Mouse (Mus musculus): ENCODE measurements at regions not wholly inside any gene's neighbourhood (a gene's known extent, or its start where the extent isn't known, plus 50 kb on each side); places are given as distances from the start of the nearest gene placed in this dataset.

GRCm38 (mm10) chr13:44451224-44451623, 278.1 kb upstream of the Jarid2 start:
- H3K4me3 ChIP-seq (ENCODE audit: control insufficient read depth in 1 of 2, insufficient read depth in 1 of 2, low read depth in 1 of 2, low read length in 2 of 2), result no peak overlapping the region

DNA sequence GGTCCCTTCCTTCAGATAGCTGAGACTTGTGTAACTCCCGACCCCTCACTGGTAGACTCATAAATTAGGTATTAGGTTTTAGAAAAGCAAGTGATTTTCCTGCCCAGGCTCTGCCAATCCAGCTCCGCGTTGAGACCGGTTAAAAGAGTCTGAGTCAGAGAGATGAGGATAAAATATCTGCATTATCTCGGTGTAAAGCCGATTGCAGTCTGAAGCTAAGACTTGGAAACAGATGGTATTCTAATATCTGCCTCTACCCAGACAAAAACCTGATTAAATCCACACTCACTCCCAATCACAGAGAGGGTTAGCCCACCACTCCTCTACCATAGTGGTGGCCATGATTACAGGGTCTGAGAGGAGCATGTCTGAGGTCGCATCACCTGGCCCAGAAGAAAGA, 276.1 kb upstream of the Jarid2 start:
- H3K9me3 ChIP-seq (ENCODE audit: control insufficient read depth, low read length), result 0 out of 2 replicates have a peak, but pooled peaks cover 3% of the 10 kb centered on the region
- WGBS, result 62% methylated on average over 7 of the region's 7 CpGs
- no peak for ATAC-seq (ENCODE audit: insufficient number of reproducible peaks, insufficient read depth, low FRiP score, low read depth)
- peaks cover 7 to 18% of the 10 kb centered on the region in 2 experiments; a peak in 2 of 4 replicates for H3K4me1 ChIP-seq (ENCODE audit: control insufficient read depth in 2 of 2, insufficient read depth in 2 of 2, low read length in 2 of 2)
- H3K27me3 ChIP-seq (ENCODE audit: control insufficient read depth, insufficient read depth, low read length), result no peaks in the 10 kb centered on the region
- H3K4me2 ChIP-seq (ENCODE audit: low read length), result no peak overlapping the region
- H3K9ac ChIP-seq (ENCODE audit: low read length), result no peak overlapping the region
- no peak overlapping the region for H3K27ac ChIP-seq (replicated peaks in 1 of 2; ENCODE audit: control insufficient read depth in 1 of 2, insufficient read depth in 1 of 2, low read depth in 2 of 2, low read length in 2 of 2)
- no peak overlapping the region for H3K4me3 ChIP-seq (ENCODE audit: control insufficient read depth in 1 of 2, insufficient read depth in 1 of 2, low read depth in 1 of 2, low read length in 2 of 2)
- H3K36me3 ChIP-seq (ENCODE audit: control insufficient read depth, insufficient read depth, low read length), result no peaks in the 10 kb centered on the region

More at GRCm38 (mm10) chr13:44451224-44451623, 278.1 kb upstream of the Jarid2 start:
- Histone ChIP-seq H3K27ac (replicated peaks in 1 of 2; ENCODE audit: control insufficient read depth in 1 of 2, insufficient read depth in 1 of 2, low read depth in 2 of 2, low read length in 2 of 2) (no peak overlapping the region), H3K9me3 (ENCODE audit: control insufficient read depth, low read length) (no peaks in the 10 kb centered on the region), H3K36me3 (ENCODE audit: control insufficient read depth, insufficient read depth, low read length) (no peaks in the 10 kb centered on the region), H3K9ac (ENCODE audit: low read length) (no peak overlapping the region), H3K4me1 (ENCODE audit: control insufficient read depth in 2 of 2, insufficient read depth in 2 of 2, low read length in 2 of 2) (peaks cover 7 to 18% of the 10 kb centered on the region in 2 experiments; a peak in 2 of 4 replicates), H3K4me2 (ENCODE audit: low read length) (no peak overlapping the region), H3K27me3 (ENCODE audit: control insufficient read depth, insufficient read depth, low read length) (no peaks in the 10 kb centered on the region)
- WGBS, result 90% methylated on average over 5 of the region's 5 CpGs
- ATAC-seq (ENCODE audit: insufficient number of reproducible peaks, insufficient read depth, low FRiP score, low read depth), result no peak

DNA sequence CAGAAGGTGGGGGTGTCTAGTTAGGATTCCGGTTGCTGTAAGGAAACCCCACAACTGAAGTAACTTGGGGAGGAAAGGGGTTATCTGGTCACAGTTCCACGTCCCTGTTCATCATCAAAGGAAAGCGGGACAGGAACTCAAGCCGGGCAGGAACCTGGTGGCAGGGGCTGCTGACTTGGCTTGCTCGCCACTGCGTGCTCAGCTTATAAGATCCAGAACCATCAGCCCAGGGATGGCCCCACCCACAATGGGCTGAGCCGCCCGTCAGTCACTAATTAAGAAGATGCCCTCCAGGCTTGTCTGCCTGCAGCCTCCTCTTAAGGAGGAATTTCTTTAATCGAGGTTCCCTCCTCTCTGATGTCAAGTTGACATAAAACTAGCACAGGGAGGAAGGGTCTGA, 275.1 kb upstream of the Jarid2 start:
- Histone ChIP-seq H3K36me3 (ENCODE audit: control insufficient read depth, insufficient read depth, low read length) (no peaks in the 10 kb centered on the region), H3K9ac (ENCODE audit: low read length) (no peak overlapping the region), H3K27ac (replicated peaks in 1 of 2; ENCODE audit: control insufficient read depth in 1 of 2, insufficient read depth in 1 of 2, low read depth in 2 of 2, low read length in 2 of 2) (no peak overlapping the region), H3K27me3 (ENCODE audit: control insufficient read depth, insufficient read depth, low read length) (no peaks in the 10 kb centered on the region), H3K4me3 (ENCODE audit: control insufficient read depth in 1 of 2, insufficient read depth in 1 of 2, low read depth in 1 of 2, low read length in 2 of 2) (no peak overlapping the region), H3K9me3 (ENCODE audit: control insufficient read depth, low read length) (0 out of 2 replicates have a peak, but pooled peaks cover 3% of the 10 kb centered on the region), H3K4me1 (ENCODE audit: control insufficient read depth in 2 of 2, insufficient read depth in 2 of 2, low read length in 2 of 2) (peaks cover 7 to 18% of the 10 kb centered on the region in 2 experiments; a peak in 2 of 4 replicates), H3K4me2 (ENCODE audit: low read length) (no peak overlapping the region)
- no peak for ATAC-seq (ENCODE audit: insufficient number of reproducible peaks, insufficient read depth, low FRiP score, low read depth)
- 31% methylated on average over 9 of the region's 9 CpGs for WGBS

- H3K9ac ChIP-seq (ENCODE audit: low read length), result no peak overlapping the region
- H3K9me3 ChIP-seq (ENCODE audit: control insufficient read depth, low read length), result 0 out of 2 replicates have a peak, but pooled peaks cover 3% of the 10 kb centered on the region
- 72% methylated on average over 5 of the region's 5 CpGs for WGBS
- no peaks in the 10 kb centered on the region for H3K36me3 ChIP-seq (ENCODE audit: control insufficient read depth, insufficient read depth, low read length)
- H3K4me1 ChIP-seq (ENCODE audit: control insufficient read depth in 2 of 2, insufficient read depth in 2 of 2, low read length in 2 of 2), result peaks cover 7 to 18% of the 10 kb centered on the region in 2 experiments; a peak in 2 of 4 replicates
- no peak for ATAC-seq (ENCODE audit: insufficient number of reproducible peaks, insufficient read depth, low FRiP score, low read depth)
- H3K27me3 ChIP-seq (ENCODE audit: control insufficient read depth, insufficient read depth, low read length), result no peaks in the 10 kb centered on the region
- H3K4me2 ChIP-seq (ENCODE audit: low read length), result no peak overlapping the region
- no peak overlapping the region for H3K4me3 ChIP-seq (ENCODE audit: control insufficient read depth in 1 of 2, insufficient read depth in 1 of 2, low read depth in 1 of 2, low read length in 2 of 2)
- no peak overlapping the region for H3K27ac ChIP-seq (replicated peaks in 1 of 2; ENCODE audit: control insufficient read depth in 1 of 2, insufficient read depth in 1 of 2, low read depth in 2 of 2, low read length in 2 of 2)
These were observed 274.1 kb upstream of the Jarid2 start for GRCm38 (mm10) chr13:44455193-44455592.

- Histone ChIP-seq H3K27ac (replicated peaks in 1 of 2; ENCODE audit: control insufficient read depth in 1 of 2, insufficient read depth in 1 of 2, low read depth in 2 of 2, low read length in 2 of 2) (no peak overlapping the region), H3K36me3 (ENCODE audit: control insufficient read depth, insufficient read depth, low read length) (no peaks in the 10 kb centered on the region), H3K4me2 (ENCODE audit: low read length) (no peak overlapping the region), H3K4me3 (ENCODE audit: control insufficient read depth in 1 of 2, insufficient read depth in 1 of 2, low read depth in 1 of 2, low read length in 2 of 2) (no peak overlapping the region), H3K9me3 (ENCODE audit: control insufficient read depth, low read length) (0 out of 2 replicates have a peak, but pooled peaks cover 3% of the 10 kb centered on the region), H3K27me3 (ENCODE audit: control insufficient read depth, insufficient read depth, low read length) (no peaks in the 10 kb centered on the region), H3K4me1 (ENCODE audit: control insufficient read depth in 2 of 2, insufficient read depth in 2 of 2, low read length in 2 of 2) (peaks cover 7% of the 10 kb centered on the region in 2 experiments; a peak in 2 of 4 replicates), H3K9ac (ENCODE audit: low read length) (no peak overlapping the region)
- ATAC-seq (ENCODE audit: insufficient number of reproducible peaks, insufficient read depth, low FRiP score, low read depth), result no peak
- WGBS, result 63% methylated on average over 3 of the region's 3 CpGs
These were observed 270.5 kb upstream of the Jarid2 start for GRCm38 (mm10) chr13:44458744-44459143.

GRCm38 (mm10) chr13:44459148-44459547, 270.1 kb upstream of the Jarid2 start:
- 80% methylated on average over 4 of the region's 4 CpGs for WGBS
- Histone ChIP-seq H3K9me3 (ENCODE audit: control insufficient read depth, low read length) (0 out of 2 replicates have a peak, but pooled peaks cover 3% of the 10 kb centered on the region), H3K4me3 (ENCODE audit: control insufficient read depth in 1 of 2, insufficient read depth in 1 of 2, low read depth in 1 of 2, low read length in 2 of 2) (no peak overlapping the region), H3K9ac (ENCODE audit: low read length) (no peak overlapping the region), H3K4me2 (ENCODE audit: low read length) (no peak overlapping the region), H3K4me1 (ENCODE audit: control insufficient read depth in 2 of 2, insufficient read depth in 2 of 2, low read length in 2 of 2) (peaks cover 3% of the 10 kb centered on the region in 2 experiments; a peak in 2 of 4 replicates), H3K27ac (replicated peaks in 1 of 2; ENCODE audit: control insufficient read depth in 1 of 2, insufficient read depth in 1 of 2, low read depth in 2 of 2, low read length in 2 of 2) (no peak overlapping the region), H3K36me3 (ENCODE audit: control insufficient read depth, insufficient read depth, low read length) (no peaks in the 10 kb centered on the region), H3K27me3 (ENCODE audit: control insufficient read depth, insufficient read depth, low read length) (no peaks in the 10 kb centered on the region)
- no peak for ATAC-seq (ENCODE audit: insufficient number of reproducible peaks, insufficient read depth, low FRiP score, low read depth)

DNA sequence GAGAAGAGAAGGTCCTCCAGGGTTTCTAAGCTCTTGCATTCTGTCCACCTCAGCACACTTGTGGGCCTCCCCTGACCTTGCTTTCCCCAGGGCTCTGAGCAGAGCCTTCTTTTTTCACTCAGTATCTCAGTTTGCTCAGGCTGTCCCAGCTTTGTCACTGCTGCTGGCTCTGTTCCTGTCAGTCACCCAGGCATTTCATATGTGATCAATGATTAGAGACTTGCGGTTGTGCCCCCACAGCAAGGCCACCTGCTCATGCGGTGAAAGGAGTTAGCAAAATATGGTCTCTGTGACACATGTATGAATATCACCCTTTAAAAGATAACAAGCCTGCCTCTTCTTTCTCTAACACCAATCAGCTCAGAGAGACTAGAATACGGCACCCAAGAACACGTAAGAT, 265.6 kb upstream of the Jarid2 start:
- Histone ChIP-seq H3K4me3 (ENCODE audit: control insufficient read depth in 1 of 2, insufficient read depth in 1 of 2, low read depth in 1 of 2, low read length in 2 of 2) (no peak overlapping the region), H3K27me3 (ENCODE audit: control insufficient read depth, insufficient read depth, low read length) (no peaks in the 10 kb centered on the region), H3K9ac (ENCODE audit: low read length) (no peak overlapping the region), H3K4me2 (ENCODE audit: low read length) (no peak overlapping the region), H3K36me3 (ENCODE audit: control insufficient read depth, insufficient read depth, low read length) (no peaks in the 10 kb centered on the region), H3K9me3 (ENCODE audit: control insufficient read depth, low read length) (no peaks in the 10 kb centered on the region), H3K4me1 (ENCODE audit: control insufficient read depth in 2 of 2, insufficient read depth in 2 of 2, low read length in 2 of 2) (peaks cover 2 to 6% of the 10 kb centered on the region in 2 experiments; a peak in 3 of 4 replicates), H3K27ac (replicated peaks in 1 of 2; ENCODE audit: control insufficient read depth in 1 of 2, insufficient read depth in 1 of 2, low read depth in 2 of 2, low read length in 2 of 2) (no peak overlapping the region)
- ATAC-seq (ENCODE audit: insufficient number of reproducible peaks, insufficient read depth, low FRiP score, low read depth), result no peak
- 88% methylated on average over 4 of the region's 4 CpGs for WGBS

- WGBS, result 48% methylated on average over 7 of the region's 7 CpGs
- H3K4me2 ChIP-seq (ENCODE audit: low read length), result 0 out of 2 replicates have a peak overlapping the region, but pooled peaks have one; percentile 5
These were observed 263.7 kb upstream of the Jarid2 start for GRCm38 (mm10) chr13:44465567-44465966.

More at GRCm38 (mm10) chr13:44465567-44465966, 263.7 kb upstream of the Jarid2 start:
- Histone ChIP-seq H3K9me3 (ENCODE audit: control insufficient read depth, low read length) (no peaks in the 10 kb centered on the region), H3K4me1 (ENCODE audit: control insufficient read depth in 2 of 2, insufficient read depth in 2 of 2, low read length in 2 of 2) (peaks cover 2 to 6% of the 10 kb centered on the region in 2 experiments; a peak in 3 of 4 replicates), H3K27ac (replicated peaks in 1 of 2; ENCODE audit: control insufficient read depth in 1 of 2, insufficient read depth in 1 of 2, low read depth in 2 of 2, low read length in 2 of 2) (no peak overlapping the region), H3K9ac (ENCODE audit: low read length) (no peak overlapping the region), H3K27me3 (ENCODE audit: control insufficient read depth, insufficient read depth, low read length) (no peaks in the 10 kb centered on the region), H3K36me3 (ENCODE audit: control insufficient read depth, insufficient read depth, low read length) (no peaks in the 10 kb centered on the region), H3K4me3 (ENCODE audit: control insufficient read depth in 1 of 2, insufficient read depth in 1 of 2, low read depth in 1 of 2, low read length in 2 of 2) (no peak overlapping the region)
- ATAC-seq (ENCODE audit: insufficient number of reproducible peaks, insufficient read depth, low FRiP score, low read depth), result no peak
